Mouse (Mus musculus): Measurements from ENCODE around the gene Hint2. TPM values are rescaled to one million over a fixed set of nuclear protein-coding genes. Genes with fewer than 3 reads are reported as not detected.

Hint2 gene
- polyA plus RNA-seq, 1 experiment = 94.3 TPM

DNA sequence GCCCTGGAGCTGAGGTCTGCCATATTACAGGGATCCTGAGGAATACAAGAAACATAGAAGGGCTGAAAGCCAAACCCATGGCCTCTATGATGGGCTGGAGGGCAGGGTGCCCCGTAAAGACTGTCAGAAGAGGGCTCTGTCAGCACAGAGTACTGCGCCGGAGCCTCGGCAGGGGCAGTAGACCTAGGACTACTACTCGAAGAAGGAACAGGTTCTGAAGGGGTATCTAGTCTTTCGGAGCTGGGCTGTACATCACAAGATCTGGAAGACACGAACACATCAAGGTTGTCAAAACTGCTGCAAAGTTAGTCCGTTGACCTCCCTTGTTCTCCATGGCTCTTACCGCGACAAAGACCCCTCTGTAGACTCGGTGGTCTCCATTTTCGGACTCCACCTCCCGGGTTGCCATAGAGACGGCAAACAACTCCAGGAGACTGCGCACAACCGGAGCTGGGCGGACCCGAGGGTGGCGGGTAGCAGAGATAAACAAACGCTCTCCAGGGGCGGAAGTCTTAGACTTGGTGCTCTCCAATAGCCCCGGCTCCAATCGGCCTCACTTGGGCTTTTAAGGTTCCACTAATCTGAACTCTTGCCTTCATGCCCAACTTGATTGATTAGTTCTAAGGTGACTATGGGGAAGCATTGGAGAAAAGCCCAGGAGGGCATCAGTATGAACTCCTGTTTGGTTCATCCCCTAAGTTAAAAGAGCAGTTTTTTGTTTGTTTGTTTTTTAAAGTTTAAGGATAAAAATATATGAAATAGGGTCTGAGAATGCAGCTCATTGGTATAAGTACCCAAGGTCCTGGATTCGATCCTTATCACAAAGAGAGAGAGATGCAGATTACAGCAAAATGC lies 2.9 kb downstream of the Hint2 start, which contains the start of gene Spag8:
Gene Spag8 (minus strand): TSS at position 434 of the 855 bp plus-strand sequence.
- Histone ChIP-seq H3K4me3 (replicated peaks; ENCODE audit: insufficient read depth, low read depth, low read length) (no peak within 1 kb of the TSS), H3K27me3 (ENCODE audit: control insufficient read depth, insufficient read depth, low read length) (no peaks in the 10 kb centered on the region), H3K4me1 (ENCODE audit: control insufficient read depth, insufficient read depth, low read length) (peaks cover 3% of the 10 kb centered on the region; the same call in 1 of the 2 replicates), H3K27ac (ENCODE audit: insufficient read depth, low read length) (no peak within 1 kb of the TSS)
- no peak for TF ChIP-seq CTCF (IDR thresholded peaks at IDR 0.05; ENCODE audit: borderline replicate concordance, insufficient read depth, low read depth, low read length)
- no peak for TF ChIP-seq POLR2A (IDR thresholded peaks at IDR 0.05; ENCODE audit: borderline replicate concordance, insufficient read depth, low read length)
- 21% methylated on average over 24 of the region's 24 CpGs for WGBS
- DNase-seq = peak; percentile 10 to 19

DNA sequence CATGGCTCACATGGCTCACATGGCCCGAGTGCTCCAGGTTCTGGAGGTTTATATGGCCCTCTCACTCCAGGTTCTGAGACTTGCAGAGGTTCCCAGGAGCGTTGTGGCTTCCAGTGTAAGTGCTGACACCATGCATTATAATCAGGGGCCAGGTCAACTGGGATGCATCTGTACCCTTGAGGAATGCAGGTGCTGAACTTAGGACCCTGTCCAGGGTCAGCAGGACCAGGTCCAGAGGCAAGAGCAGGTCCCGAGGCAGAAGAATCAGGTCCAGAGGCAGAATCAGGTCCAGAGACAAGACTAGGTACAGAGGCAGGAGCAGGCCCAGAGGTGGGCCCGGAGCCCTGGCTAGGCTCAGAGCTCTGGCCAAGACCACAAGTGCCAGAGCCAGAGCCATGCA lies 3.5 kb downstream of the Hint2 start:
- no peak for DNase-seq
- TF ChIP-seq CTCF (IDR thresholded peaks at IDR 0.05; ENCODE audit: borderline replicate concordance, insufficient read depth, low read depth, low read length) (no peak), POLR2A (IDR thresholded peaks at IDR 0.05; ENCODE audit: borderline replicate concordance, insufficient read depth, low read length) (no peak)
- WGBS = 80% methylated on average over 4 of the region's 4 CpGs
- Histone ChIP-seq H3K27me3 (ENCODE audit: control insufficient read depth, insufficient read depth, low read length) (no peaks in the 10 kb centered on the region), H3K4me3 (replicated peaks; ENCODE audit: insufficient read depth, low read depth, low read length) (no peak overlapping the region), H3K27ac (ENCODE audit: insufficient read depth, low read length) (no peak overlapping the region), H3K4me1 (ENCODE audit: control insufficient read depth, insufficient read depth, low read length) (peaks cover 3% of the 10 kb centered on the region; the same call in 1 of the 2 replicates)

DNA sequence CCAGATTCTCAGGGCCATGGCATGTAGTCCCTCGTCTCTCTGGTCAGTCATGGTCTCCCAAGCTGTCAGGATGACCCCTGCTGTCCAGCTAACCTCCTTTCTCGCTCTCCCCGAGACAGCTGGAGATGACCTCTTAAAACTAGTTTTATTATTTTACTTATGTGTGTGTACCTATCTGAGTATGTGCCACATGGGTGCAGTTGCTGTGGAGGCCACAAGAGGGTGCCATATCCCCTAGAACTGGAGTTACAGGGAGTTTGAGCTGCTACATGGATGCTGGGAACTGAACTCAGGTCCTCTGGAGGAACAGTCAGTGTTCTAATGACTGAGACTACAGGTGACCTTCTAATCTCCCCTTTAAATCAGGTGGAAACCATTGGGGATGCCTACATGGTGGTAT lies 6.5 kb downstream of the Hint2 start:
- TF ChIP-seq CTCF (IDR thresholded peaks at IDR 0.05; ENCODE audit: borderline replicate concordance, insufficient read depth, low read depth, low read length) (peak; percentile 24; the same call in 1 of the 2 replicates), POLR2A (IDR thresholded peaks at IDR 0.05; ENCODE audit: borderline replicate concordance, insufficient read depth, low read length) (no peak)
- Histone ChIP-seq H3K4me1 (ENCODE audit: control insufficient read depth, insufficient read depth, low read length) (peaks cover 3% of the 10 kb centered on the region; the same call in 1 of the 2 replicates), H3K4me3 (replicated peaks; ENCODE audit: insufficient read depth, low read depth, low read length) (no peak overlapping the region), H3K27ac (ENCODE audit: insufficient read depth, low read length) (no peak overlapping the region), H3K27me3 (ENCODE audit: control insufficient read depth, insufficient read depth, low read length) (no peaks in the 10 kb centered on the region)
- 94% methylated on average over 3 of the region's 3 CpGs for WGBS
- DNase-seq = no peak

DNA sequence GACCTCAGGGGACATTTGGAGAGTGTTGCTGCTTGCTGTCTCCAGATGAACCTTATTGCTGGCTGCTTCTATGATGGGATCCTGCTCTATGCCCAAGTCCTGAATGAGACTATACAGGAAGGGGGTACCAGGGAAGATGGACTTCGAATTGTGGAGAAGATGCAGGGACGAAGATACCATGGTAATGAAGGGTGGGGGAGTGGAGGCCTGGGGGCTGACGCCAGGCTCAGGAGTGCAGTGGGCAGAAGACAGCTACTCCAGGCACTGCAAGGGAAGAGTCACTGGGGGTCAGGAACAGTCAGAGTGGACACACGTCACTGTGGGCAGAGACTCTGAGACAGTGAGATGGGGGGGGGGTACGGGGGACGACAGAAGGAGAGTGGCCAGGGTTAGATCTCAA lies 15.8 kb downstream of the Hint2 start:
- Histone ChIP-seq H3K27me3 (ENCODE audit: control insufficient read depth, insufficient read depth, low read length) (no peaks in the 10 kb centered on the region), H3K4me1 (ENCODE audit: control insufficient read depth, insufficient read depth, low read length) (no peaks in the 10 kb centered on the region), H3K27ac (ENCODE audit: insufficient read depth, low read length) (no peak overlapping the region), H3K4me3 (replicated peaks; ENCODE audit: insufficient read depth, low read depth, low read length) (no peak overlapping the region)
- TF ChIP-seq CTCF (IDR thresholded peaks at IDR 0.05; ENCODE audit: borderline replicate concordance, insufficient read depth, low read depth, low read length) (no peak), POLR2A (IDR thresholded peaks at IDR 0.05; ENCODE audit: borderline replicate concordance, insufficient read depth, low read length) (no peak)
- 86% methylated on average over 6 of the region's 6 CpGs for WGBS
- DNase-seq = peak in 1 of 2 experiments; percentile 4

DNA sequence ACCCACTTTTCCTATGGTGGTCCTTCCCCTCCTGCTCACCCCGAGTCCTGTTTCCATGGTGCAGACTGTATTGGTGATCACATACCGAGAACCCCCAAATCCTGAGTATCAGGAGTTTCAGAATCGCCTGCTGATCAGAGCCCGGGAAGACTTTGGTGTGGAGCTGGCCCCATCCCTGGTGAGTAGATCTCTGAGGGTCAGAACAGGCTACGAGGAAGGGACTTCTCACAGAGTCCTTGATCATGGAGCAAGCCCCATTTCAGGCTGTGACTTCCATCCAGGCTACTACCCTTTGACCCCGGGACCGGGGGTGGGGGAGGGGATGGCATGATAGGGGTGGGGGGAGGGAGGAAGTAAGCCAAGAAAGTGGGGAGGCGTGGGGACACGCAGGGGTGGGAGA lies 16.2 kb downstream of the Hint2 start:
- no peaks in the 10 kb centered on the region for H3K4me1 ChIP-seq (ENCODE audit: control insufficient read depth, insufficient read depth, low read length)
- no peak for TF ChIP-seq POLR2A (IDR thresholded peaks at IDR 0.05; ENCODE audit: borderline replicate concordance, insufficient read depth, low read length)
- TF ChIP-seq CTCF (IDR thresholded peaks at IDR 0.05; ENCODE audit: borderline replicate concordance, insufficient read depth, low read depth, low read length) = no peak
- no peak overlapping the region for H3K4me3 ChIP-seq (replicated peaks; ENCODE audit: insufficient read depth, low read depth, low read length)
- H3K27me3 ChIP-seq (ENCODE audit: control insufficient read depth, insufficient read depth, low read length) = no peaks in the 10 kb centered on the region
- no peak overlapping the region for H3K27ac ChIP-seq (ENCODE audit: insufficient read depth, low read length)
- DNase-seq = peak in 1 of 2 experiments; percentile 5
- 73% methylated on average over 9 of the region's 9 CpGs for WGBS

DNA sequence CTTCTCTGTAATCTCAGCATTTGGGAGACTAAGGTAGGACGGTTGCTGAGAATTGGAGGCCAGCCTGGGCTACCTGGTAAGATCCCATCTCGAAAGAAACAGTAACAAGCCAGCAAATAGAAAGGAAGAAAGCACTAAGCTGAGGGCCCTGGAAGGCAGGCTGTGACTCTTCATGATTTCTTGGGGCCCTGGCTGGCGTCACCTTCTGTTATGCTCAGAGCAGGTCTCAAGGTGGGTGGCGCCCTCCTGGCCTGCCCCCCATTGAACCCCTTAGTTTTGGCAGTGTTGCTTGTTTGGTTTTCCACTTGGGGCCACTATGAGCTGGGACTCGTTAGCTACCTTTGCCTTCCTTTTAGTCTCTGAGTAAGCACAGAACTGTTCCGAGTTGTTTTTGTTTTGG lies 19.5 kb downstream of the Hint2 start:
- Histone ChIP-seq H3K4me1 (ENCODE audit: control insufficient read depth, insufficient read depth, low read length) (peaks cover 22% of the 10 kb centered on the region), H3K4me3 (replicated peaks; ENCODE audit: insufficient read depth, low read depth, low read length) (no peak overlapping the region), H3K27ac (ENCODE audit: insufficient read depth, low read length) (no peak overlapping the region), H3K27me3 (ENCODE audit: control insufficient read depth, insufficient read depth, low read length) (no peaks in the 10 kb centered on the region)
- DNase-seq = no peak
- TF ChIP-seq CTCF (IDR thresholded peaks at IDR 0.05; ENCODE audit: borderline replicate concordance, insufficient read depth, low read depth, low read length) = no peak
- TF ChIP-seq POLR2A (IDR thresholded peaks at IDR 0.05; ENCODE audit: borderline replicate concordance, insufficient read depth, low read length) = no peak
- WGBS = 80% methylated on average over 6 of the region's 6 CpGs

DNA sequence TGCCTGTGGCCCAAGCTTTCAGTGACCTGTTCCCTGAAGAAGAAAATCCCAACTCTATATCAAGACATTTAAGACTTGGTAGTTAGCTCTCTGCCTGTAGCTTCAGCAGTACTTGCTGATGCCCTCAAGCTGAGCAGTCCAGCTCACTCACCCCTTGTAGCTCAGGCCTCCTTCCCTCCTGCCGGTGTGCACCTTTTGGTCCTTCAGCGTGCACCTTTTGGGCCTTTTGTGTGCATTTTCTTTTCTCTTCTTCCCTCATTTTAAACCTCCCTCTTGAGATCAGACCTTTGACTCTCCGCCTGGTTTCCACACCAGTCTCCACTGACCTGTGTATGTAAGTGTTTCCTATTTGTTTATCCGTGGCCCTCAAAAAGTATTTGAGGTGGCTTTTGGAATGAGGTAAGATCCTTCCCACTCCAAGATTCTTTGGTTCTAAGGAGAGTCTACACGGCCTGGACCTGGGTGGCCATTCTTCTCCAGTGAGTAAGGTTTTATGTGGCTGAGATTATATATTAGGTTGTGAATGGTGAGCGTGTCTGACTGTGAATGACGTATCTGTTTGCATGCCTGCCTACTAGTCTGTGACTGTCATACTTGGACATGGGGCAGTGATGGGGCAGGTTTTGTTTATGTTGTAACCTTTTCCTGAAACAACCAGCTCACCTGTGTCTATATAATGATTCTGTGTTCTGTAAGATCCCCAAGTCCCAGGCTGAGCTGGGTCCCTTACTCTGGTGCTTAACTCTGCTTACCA lies 21.5 kb downstream of the Hint2 start:
- TF ChIP-seq POLR2A (IDR thresholded peaks at IDR 0.05; ENCODE audit: borderline replicate concordance, insufficient read depth, low read length) (no peak), CTCF (IDR thresholded peaks at IDR 0.05; ENCODE audit: borderline replicate concordance, insufficient read depth, low read depth, low read length) (no peak)
- H3K27me3 ChIP-seq (ENCODE audit: control insufficient read depth, insufficient read depth, low read length) = no peaks in the 10 kb centered on the region
- no peak for DNase-seq
- 92% methylated on average over 7 of the region's 7 CpGs for WGBS
- peaks cover 28% of the 10 kb centered on the region for H3K4me1 ChIP-seq (ENCODE audit: control insufficient read depth, insufficient read depth, low read length)
- no peak overlapping the region for H3K27ac ChIP-seq (ENCODE audit: insufficient read depth, low read length)
- no peak overlapping the region for H3K4me3 ChIP-seq (replicated peaks; ENCODE audit: insufficient read depth, low read depth, low read length)

All from cerebellum, adult 2 months (tissue).